Comparison of ENCODE assay signal across 24 mouse cellular contexts in the genomic region with DNA sequence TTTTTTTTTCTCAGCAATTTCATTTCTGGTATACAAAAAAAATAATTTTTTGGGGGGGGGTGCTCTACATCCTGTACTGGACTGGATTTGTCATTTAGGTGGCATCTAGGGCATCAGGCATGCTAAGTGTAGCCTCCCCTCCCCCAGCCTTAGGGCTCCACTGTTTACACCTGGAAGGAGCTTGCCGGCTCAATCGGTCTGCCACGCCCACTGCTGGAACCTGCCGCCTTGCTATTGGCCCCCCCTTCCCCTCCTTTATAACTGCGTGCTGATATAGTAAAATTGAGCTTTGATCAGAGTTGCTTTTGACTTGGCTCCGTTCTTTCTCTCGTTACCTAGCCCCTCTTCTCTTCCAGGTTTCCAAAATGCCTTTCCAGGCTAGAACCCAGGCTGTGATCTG. TPM values are rescaled to one million over a fixed set of nuclear protein-coding genes. Genes with fewer than 3 reads are reported as not detected.
"Had no signal": no experiment of that assay in that cellular context is flagged by ENCODE, and none has a peak within 500 bp of the region (broad histone marks: within the 10 kb centered on the region; RNA-seq: fewer than 3 reads in every experiment).

No protein-coding gene starts in this region.

- DNase-seq: kidney, adult 18-20 months; kidney, adult 9 months; kidney, postnatal 14 days; kidney, postnatal 4 days; liver, embryonic 13.5 days; lung, adult 2 months; lung, postnatal 14 days; thymus, postnatal 25 days had no signal

- H3K9ac ChIP-seq: liver, embryonic 13.5 days; midbrain, embryonic 13.5 days had no signal

- H3K4me3 ChIP-seq: liver, embryonic 13.5 days; megakaryocyte, embryonic 14.5 days; midbrain, embryonic 10.5 days; midbrain, embryonic 13.5 days had no signal

- H3K4me1 ChIP-seq: liver, embryonic 13.5 days; megakaryocyte, embryonic 14.5 days; midbrain, embryonic 10.5 days; midbrain, embryonic 13.5 days had no signal

- H3K9me3 ChIP-seq: liver, embryonic 13.5 days; megakaryocyte, embryonic 14.5 days; midbrain, embryonic 10.5 days; midbrain, embryonic 13.5 days had no signal

- H3K4me2 ChIP-seq: liver, embryonic 13.5 days; midbrain, embryonic 13.5 days had no signal

- H3K27me3 ChIP-seq: liver, embryonic 13.5 days; megakaryocyte, embryonic 14.5 days; midbrain, embryonic 13.5 days had no signal

- H3K27ac ChIP-seq: liver, embryonic 13.5 days; macrophage; midbrain, embryonic 10.5 days; midbrain, embryonic 13.5 days had no signal

- ATAC-seq: midbrain, embryonic 13.5 days had no signal

RNA-seq across cellular contexts. Expression of a gene that starts 52.8 kb away (rescaled TPM):
- total RNA-seq: layer of hippocampus, adult 18-20 months; layer of hippocampus, postnatal 25 days; left cerebral cortex, adult 18-20 months; left cerebral cortex, postnatal 36 days; liver, adult 2 months; midbrain, postnatal 0 days had no signal
- polyA plus RNA-seq: limb, embryonic 11.5 days; limb, embryonic 14.5 days; liver, adult 2 months; lung, adult 2 months; lung, embryonic 16.5 days; macrophage; midbrain, embryonic 13.5 days; midbrain, postnatal 0 days; neural tube, embryonic 14.5 days; small intestine, adult 2 months; spleen, adult 2 months had no signal
